Mouse (Mus musculus): ENCODE measurements around the gene Svs1.

Gene Svs1

GRCm38 (mm10) chr6:49009665-49010064 is 23.0 kb downstream of the Svs1 start:
- in situ Hi-C loops (cut with MseI, MboI): no loop called here

GRCm38 (mm10) chr6:49011191-49011590 is 24.5 kb downstream of the Svs1 start:
- in situ Hi-C loops (cut with MseI, MboI): no loop called here

GRCm38 (mm10) chr6:49013023-49013422 is 26.4 kb downstream of the Svs1 start:
- in situ Hi-C loops (cut with MseI, MboI): no loop called here

GRCm38 (mm10) chr6:49013458-49013857 is 26.8 kb downstream of the Svs1 start:
- in situ Hi-C loops (cut with MseI, MboI): no loop called here

GRCm38 (mm10) chr6:49017150-49017549 is 30.5 kb downstream of the Svs1 start:
- in situ Hi-C loops (cut with MseI, MboI): no loop called here

GRCm38 (mm10) chr6:49019341-49019740 is 32.7 kb downstream of the Svs1 start:
- in situ Hi-C loops (cut with MseI, MboI): no loop called here

- in situ Hi-C loops (cut with MseI, MboI): no loop called here
Observed at GRCm38 (mm10) chr6:49021141-49022012, 34.7 kb downstream of the Svs1 start.

GRCm38 (mm10) chr6:49022384-49022783 is 35.7 kb downstream of the Svs1 start:
- in situ Hi-C loops (cut with MseI, MboI): no loop called here

GRCm38 (mm10) chr6:49023315-49023714 is 36.7 kb downstream of the Svs1 start:
- in situ Hi-C loops (cut with MseI, MboI): no loop called here

- in situ Hi-C loops (cut with MseI, MboI): no loop called here
Observed at GRCm38 (mm10) chr6:49025290-49025689, 38.6 kb downstream of the Svs1 start.

- in situ Hi-C loops (cut with MseI, MboI): no loop called here
Observed at GRCm38 (mm10) chr6:49026496-49026895, 39.8 kb downstream of the Svs1 start.

- in situ Hi-C loops (cut with MseI, MboI): no loop called here
Observed at GRCm38 (mm10) chr6:49028019-49028418, 41.4 kb downstream of the Svs1 start.

GRCm38 (mm10) chr6:49028708-49029107 is 42.0 kb downstream of the Svs1 start:
- in situ Hi-C loops (cut with MseI, MboI): no loop called here

- in situ Hi-C loops (cut with MseI, MboI): no loop called here
Observed at GRCm38 (mm10) chr6:49031230-49031629, 44.6 kb downstream of the Svs1 start.

GRCm38 (mm10) chr6:49032783-49033182 is 46.1 kb downstream of the Svs1 start:
- in situ Hi-C loops (cut with MseI, MboI): no loop called here

- in situ Hi-C loops (cut with MseI, MboI): no loop called here
Observed at GRCm38 (mm10) chr6:49036275-49037267, 49.9 kb downstream of the Svs1 start, which contains the start of gene Gpnmb. Gpnmb (plus strand) TSS chr6:49036546.

GRCm38 (mm10) chr6:49037268-49037662 is 50.6 kb downstream of the Svs1 start:
- in situ Hi-C loops (cut with MseI, MboI): no loop called here

GRCm38 (mm10) chr6:49039470-49040180 is 53.0 kb downstream of the Svs1 start:
- in situ Hi-C loops (cut with MseI, MboI): no loop called here
